Mouse (Mus musculus) embryonic facial prominence, embryonic 14.5 days (tissue): ENCODE data around the gene Bst1. TPM values are rescaled to one million over a fixed set of nuclear protein-coding genes. Genes with fewer than 3 reads are reported as not detected.

Experiments
- ATAC-seq: fragments of 200-750 bp; cut with Nextera tagmentation; 2 replicates; pipeline ENCODE4 v1.8.0; 2017; ENCODE audit warnings: low read depth, moderate number of reproducible peaks, moderate TSS enrichment
- DNase-seq: peaks from one replicate; pipeline ENCODE4 v3.0.0-alpha.2; 2015; ENCODE audit warnings: low spot score
- H3K27ac ChIP-seq: fragments of 300-500 bp; sonication (generic); replicated peaks from 2 replicates; pipeline ENCODE4 v1.5.1; 2014; ENCODE audit warnings: low read depth, mild to moderate bottlenecking, low read length, moderate library complexity
- H3K27me3 ChIP-seq: fragments of 300-500 bp; sonication (generic); replicated peaks from 2 replicates; pipeline ENCODE4 v1.6.1; 2014; ENCODE audit warnings: low read length; ENCODE audit not compliant: control insufficient read depth, insufficient read depth
- H3K36me3 ChIP-seq: fragments of 300-500 bp; sonication (generic); 2 replicates; pipeline ENCODE4 v1.6.1; 2014; ENCODE audit warnings: low read length, mixed read lengths; ENCODE audit not compliant: control insufficient read depth, insufficient read depth
- H3K4me1 ChIP-seq: fragments of 300-500 bp; sonication (generic); 2 replicates; pipeline ENCODE4 v1.6.1; 2014; ENCODE audit warnings: antibody characterized with exemption, low read length; ENCODE audit not compliant: control insufficient read depth, insufficient read depth
- H3K4me2 ChIP-seq: fragments of 300-500 bp; sonication (generic); 2 replicates; pipeline ENCODE4 v1.6.1; 2014; ENCODE audit warnings: low read depth, mild to moderate bottlenecking, low read length, moderate library complexity, mixed read lengths
- H3K4me3 ChIP-seq: fragments of 300-500 bp; sonication (generic); 2 replicates; pipeline ENCODE4 v1.5.1; 2014; ENCODE audit warnings: low read depth, mild to moderate bottlenecking, low read length
- H3K9ac ChIP-seq: fragments of 300-500 bp; sonication (generic); 2 replicates; pipeline ENCODE4 v1.6.1; 2014; ENCODE audit warnings: low read depth, mild to moderate bottlenecking, low read length, moderate library complexity, mixed read lengths
- H3K9me3 ChIP-seq: fragments of 300-500 bp; sonication (generic); 2 replicates; pipeline ENCODE4 v1.6.1; 2016; ENCODE audit warnings: low read length; ENCODE audit not compliant: control insufficient read depth
- whole genome bisulfite sequencing: fragments of 180-500 bp; shearing (Covaris S2); extraction: QIAGEN DNeasy Blood & Tissue Kit; methylation state at CpG from one replicate; pipeline ENCODE4 v1.1.7; 2014; 5-methylcytosine and 5-hydroxymethylcytosine counted together
- polyA plus RNA-seq: library from polyadenylated mRNA; unstranded; fragments of >200 nt; fragmentation: Nextera tagmentation; extraction: Ambion mirVana; gene quantifications from 2 replicates; pipeline ENCODE4 v1.2.1, GENCODE M21; 2014

The Bst1 gene
- 0.14 and 0.47 TPM in 2 replicates for polyA plus RNA-seq

- H3K4me2 ChIP-seq, result no peak within 1 kb of the TSS
- H3K27ac ChIP-seq, result no peak within 1 kb of the TSS
- peak; percentile 22 for DNase-seq
- H3K36me3 ChIP-seq, result no peaks in the 10 kb centered on the region
- no peak for ATAC-seq
- no peaks in the 10 kb centered on the region for H3K4me1 ChIP-seq
- H3K9me3 ChIP-seq, result no peaks in the 10 kb centered on the region
- H3K9ac ChIP-seq, result no peak within 1 kb of the TSS
- 53% methylated on average over 12 of the region's 12 CpGs for WGBS
- no peak within 1 kb of the TSS for H3K4me3 ChIP-seq
- no peaks in the 10 kb centered on the region for H3K27me3 ChIP-seq
Measured at GRCm38 (mm10) chr5:43818695-43819094, at the start of gene Bst1. Bst1 (plus strand) TSS chr5:43818885.

GRCm38 (mm10) chr5:43770618-43771354 is 47.9 kb upstream of the Bst1 start:
- Histone ChIP-seq H3K27me3 (no peaks in the 10 kb centered on the region), H3K27ac (no peak overlapping the region), H3K4me2 (no peak overlapping the region), H3K4me1 (no peaks in the 10 kb centered on the region), H3K9ac (no peak overlapping the region), H3K4me3 (no peak overlapping the region), H3K9me3 (no peaks in the 10 kb centered on the region), H3K36me3 (peaks cover 50% of the 10 kb centered on the region)
- ATAC-seq (no peak), DNase-seq (no peak)
- 86% methylated on average over 3 of the region's 3 CpGs for WGBS

DNA sequence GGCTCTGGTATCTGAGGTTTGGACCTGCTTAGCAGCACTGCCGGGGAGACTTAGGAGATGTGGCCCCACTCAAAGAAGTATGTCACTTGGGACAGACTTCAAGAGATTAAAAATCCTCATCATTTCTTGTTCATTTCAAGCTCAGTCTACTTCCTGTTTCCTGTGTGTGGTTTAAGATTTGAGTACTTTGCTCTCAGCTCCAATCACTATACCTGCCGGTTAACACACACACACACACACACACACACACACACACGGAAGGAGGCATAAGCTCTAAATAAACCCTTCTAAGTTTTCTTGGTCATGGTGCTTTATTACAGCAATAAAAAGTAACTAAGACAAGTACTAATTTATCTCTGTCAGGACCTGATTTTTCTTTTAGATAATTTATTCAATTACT is 47.1 kb upstream of the Bst1 start:
- Histone ChIP-seq H3K9me3 (no peaks in the 10 kb centered on the region), H3K27ac (no peak overlapping the region), H3K4me3 (no peak overlapping the region), H3K4me2 (no peak overlapping the region), H3K9ac (no peak overlapping the region), H3K4me1 (no peaks in the 10 kb centered on the region), H3K27me3 (no peaks in the 10 kb centered on the region), H3K36me3 (peaks cover 42% of the 10 kb centered on the region)
- 94% methylated on average over 3 of the region's 3 CpGs for WGBS
- no peak for ATAC-seq
- no peak for DNase-seq

DNA sequence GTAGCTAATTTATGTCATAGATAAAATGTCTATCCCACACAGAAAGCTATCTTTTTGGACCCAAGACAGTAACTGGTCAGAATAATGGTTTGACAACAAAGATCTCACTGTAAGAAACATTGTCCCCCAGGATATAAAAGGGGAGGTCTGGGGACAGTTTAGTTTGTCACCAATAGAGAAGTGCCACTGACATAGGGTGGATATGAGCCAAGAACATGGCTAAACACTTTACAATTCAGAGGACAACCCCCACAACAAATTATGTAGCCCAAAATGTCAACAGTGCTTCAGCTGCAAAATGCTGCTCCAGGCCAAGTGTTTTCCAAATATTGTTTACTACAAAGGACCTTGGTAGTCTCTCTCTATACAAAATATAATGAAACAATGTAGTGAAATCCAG is 42.3 kb upstream of the Bst1 start:
- H3K4me2 ChIP-seq, result no peak overlapping the region
- H3K27ac ChIP-seq, result no peak overlapping the region
- ATAC-seq (no peak), DNase-seq (no peak)
- no peaks in the 10 kb centered on the region for H3K27me3 ChIP-seq
- no peaks in the 10 kb centered on the region for H3K9me3 ChIP-seq
- H3K4me1 ChIP-seq, result peaks cover 6% of the 10 kb centered on the region
- peaks cover 7% of the 10 kb centered on the region; the same call in 1 of the 2 replicates for H3K36me3 ChIP-seq
- H3K4me3 ChIP-seq, result no peak overlapping the region
- no peak overlapping the region for H3K9ac ChIP-seq

DNA sequence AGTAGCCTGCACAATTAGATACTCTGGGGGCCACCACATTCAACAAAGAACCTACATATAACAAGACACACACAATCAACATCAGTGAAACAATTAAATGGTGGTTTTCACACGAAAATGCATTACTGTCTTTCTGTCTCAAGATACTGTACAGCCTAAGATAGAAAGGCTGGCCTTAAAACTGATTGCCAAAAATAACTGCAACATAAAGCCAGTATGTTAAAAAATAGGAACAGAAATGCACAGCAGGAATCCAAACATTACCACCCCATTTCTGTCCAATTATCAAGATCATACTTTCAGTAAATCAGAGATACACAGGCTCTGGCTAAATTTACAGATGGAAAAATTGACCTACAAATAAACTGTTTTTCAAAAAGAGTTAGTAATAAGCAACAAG is 41.7 kb upstream of the Bst1 start:
- Histone ChIP-seq H3K4me2 (no peak overlapping the region), H3K9ac (no peak overlapping the region), H3K27me3 (no peaks in the 10 kb centered on the region), H3K36me3 (peaks cover under 1% of the 10 kb centered on the region; the same call in 1 of the 2 replicates), H3K4me1 (peaks cover 6% of the 10 kb centered on the region), H3K4me3 (no peak overlapping the region), H3K9me3 (no peaks in the 10 kb centered on the region), H3K27ac (no peak overlapping the region)
- ATAC-seq (no peak), DNase-seq (no peak)
- WGBS, result 61% methylated on average over 1 of the region's 1 CpGs

GRCm38 (mm10) chr5:43778583-43778982 is 40.1 kb upstream of the Bst1 start:
- ATAC-seq, result no peak
- H3K36me3 ChIP-seq, result no peaks in the 10 kb centered on the region
- peaks cover 6% of the 10 kb centered on the region for H3K4me1 ChIP-seq
- no peaks in the 10 kb centered on the region for H3K27me3 ChIP-seq
- no peaks in the 10 kb centered on the region for H3K9me3 ChIP-seq
- H3K9ac ChIP-seq, result no peak overlapping the region
- DNase-seq, result no peak
- H3K27ac ChIP-seq, result no peak overlapping the region
- H3K4me2 ChIP-seq, result no peak overlapping the region
- no peak overlapping the region for H3K4me3 ChIP-seq
- 95% methylated on average over 3 of the region's 3 CpGs for WGBS

GRCm38 (mm10) chr5:43781423-43781976 is 37.2 kb upstream of the Bst1 start:
- H3K4me1 ChIP-seq, result peaks cover 6% of the 10 kb centered on the region
- DNase-seq, result peak; percentile 28
- H3K9ac ChIP-seq, result peak overlapping the region; percentile 95
- peak; percentile 73 for ATAC-seq
- 0% methylated on average over 9 of the region's 61 CpGs for WGBS
- peak overlapping the region; percentile 67 for H3K4me2 ChIP-seq
- peak overlapping the region; percentile 95 for H3K27ac ChIP-seq
- no peaks in the 10 kb centered on the region for H3K9me3 ChIP-seq
- no peaks in the 10 kb centered on the region for H3K36me3 ChIP-seq
- H3K4me3 ChIP-seq, result peak overlapping the region; percentile 83
- H3K27me3 ChIP-seq, result no peaks in the 10 kb centered on the region

DNA sequence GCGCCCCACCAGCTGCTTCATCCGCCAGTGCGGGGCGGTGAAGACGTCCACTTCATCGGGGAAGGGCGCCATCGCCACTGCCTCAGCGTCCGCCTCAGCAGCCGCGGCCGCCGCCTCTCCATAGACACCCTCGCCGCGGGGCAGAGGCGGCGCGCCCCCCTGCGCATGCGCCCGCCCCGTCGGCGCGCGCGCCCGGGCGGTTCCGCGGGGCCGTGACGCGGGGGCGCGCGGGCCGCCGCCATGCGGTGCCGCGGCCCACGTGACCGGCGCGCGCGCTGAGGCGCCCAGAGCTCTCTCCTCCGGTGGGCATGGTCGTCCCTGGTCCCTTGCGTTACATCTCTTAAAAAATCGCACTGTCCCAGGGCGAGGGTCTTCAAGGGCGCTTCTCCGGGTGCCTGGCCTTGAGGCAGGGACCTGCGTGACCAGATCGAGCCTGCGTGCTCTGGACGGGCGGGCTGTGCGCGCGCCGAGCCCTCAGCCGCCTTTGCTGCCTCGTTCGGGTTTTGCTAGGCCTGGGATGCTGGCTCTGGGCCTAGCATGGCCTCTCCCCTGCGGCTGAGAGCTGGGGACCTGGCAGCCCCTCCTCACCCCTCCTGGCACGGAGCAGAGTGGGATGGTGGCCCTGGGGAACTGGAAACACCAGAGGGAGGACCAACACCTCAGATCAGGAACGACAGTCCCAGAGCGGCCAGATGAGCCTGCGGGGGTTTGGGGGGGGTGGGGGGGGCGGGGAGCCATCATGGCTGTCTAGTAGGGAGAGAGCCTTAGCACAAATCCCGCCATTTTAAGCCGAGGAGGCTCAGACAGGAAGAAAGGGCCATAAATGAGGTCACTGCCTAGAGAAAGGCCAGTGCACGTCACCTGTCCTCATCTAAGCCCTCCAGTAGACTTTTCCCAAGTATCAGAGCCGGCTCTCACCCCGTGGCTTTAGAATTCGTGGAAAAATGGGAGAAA is 36.4 kb upstream of the Bst1 start:
- Histone ChIP-seq H3K27me3 (no peaks in the 10 kb centered on the region), H3K4me1 (peaks cover 6% of the 10 kb centered on the region), H3K4me3 (peak overlapping the region; percentile 83), H3K36me3 (no peaks in the 10 kb centered on the region), H3K27ac (peak overlapping the region; percentile 95), H3K4me2 (peak overlapping the region; percentile 67), H3K9ac (peak overlapping the region; percentile 95), H3K9me3 (no peaks in the 10 kb centered on the region)
- 8% methylated on average over 28 of the region's 82 CpGs for WGBS
- DNase-seq (peak; percentile 88), ATAC-seq (peak; percentile 93)
